Mouse (Mus musculus): ENCODE data around the gene Tmub2. TPM values are rescaled to one million over a fixed set of nuclear protein-coding genes. Genes with fewer than 3 reads are reported as not detected.
A peak's percentile ranks its signal among the peaks of the same experiment; 100 is the strongest.

Tmub2 gene
- 80.4 and 83.3 TPM in 2 replicates for polyA plus RNA-seq (2015; fragmentation: Nextera tagmentation; extraction: Ambion mirVana)

- Histone ChIP-seq H3K4me2 (peak within 1 kb of the TSS; percentile 81), H3K9me3 (no peaks in the 10 kb centered on the region), H3K27ac (replicated peaks) (peak within 1 kb of the TSS; percentile 90), H3K4me1 (replicated peaks) (peaks cover 26% of the 10 kb centered on the region), H3K36me3 (0 out of 2 replicates have a peak, but pooled peaks cover 6% of the 10 kb centered on the region), H3K9ac (peak within 1 kb of the TSS; percentile 83), H3K27me3 (no peaks in the 10 kb centered on the region), H3K4me3 (peak within 1 kb of the TSS; percentile 88)
- ATAC-seq (ENCODE audit: low FRiP score, low read depth), result peak; percentile 94
- WGBS, result under 1% methylated on average over 32 of the region's 32 CpGs
These were observed at the start of gene Tmub2 for GRCm38 (mm10) chr11:102284501-102285094. TSS of gene Tmub2 (plus strand) at chr11:102284931.

DNA sequence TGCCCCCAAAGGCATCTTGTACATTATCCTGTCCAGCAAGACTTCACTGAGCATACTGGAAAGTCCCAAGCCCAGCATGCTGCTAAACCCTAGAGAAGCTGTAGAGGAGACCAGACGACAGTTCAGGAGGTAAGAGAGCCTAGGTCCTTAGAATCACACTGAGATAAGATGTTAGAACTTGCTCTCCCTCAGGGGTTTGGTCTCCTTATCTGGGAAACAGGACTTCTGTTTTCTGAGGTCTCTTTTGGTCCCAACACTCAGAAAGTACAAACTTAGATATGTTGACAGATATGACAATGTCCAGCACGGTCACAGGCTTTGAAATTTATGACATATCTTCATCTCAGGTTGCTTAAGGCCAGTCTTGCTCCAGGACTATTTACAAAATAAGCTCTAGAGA is 48.7 kb upstream of the Tmub2 start:
- no peak for ATAC-seq (ENCODE audit: low FRiP score, low read depth)
- 77% methylated on average over 2 of the region's 2 CpGs for WGBS
- 0 out of 2 replicates have a peak, but pooled peaks cover under 1% of the 10 kb centered on the region for H3K4me1 ChIP-seq (replicated peaks)

DNA sequence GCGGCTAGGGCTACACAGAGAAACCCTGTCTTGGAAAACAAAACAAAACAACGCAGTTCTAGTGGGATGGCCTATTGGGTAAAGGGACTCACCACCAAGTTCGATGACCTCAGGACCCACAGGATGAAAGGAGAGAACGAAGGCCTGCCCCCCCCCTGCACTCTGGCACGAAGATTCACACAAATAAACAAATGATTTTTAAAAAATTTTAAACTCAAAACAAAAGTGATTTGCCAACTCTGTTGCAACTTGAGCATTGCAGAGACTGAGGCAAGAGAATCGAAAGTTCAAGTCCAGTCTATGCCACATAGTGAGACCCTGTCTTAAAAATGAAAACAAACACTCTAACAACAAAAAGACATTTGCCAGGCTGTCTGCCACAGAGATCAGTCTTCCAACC is 44.1 kb upstream of the Tmub2 start:
- H3K9ac ChIP-seq, result no peak overlapping the region
- H3K27me3 ChIP-seq, result no peaks in the 10 kb centered on the region
- H3K9me3 ChIP-seq, result no peaks in the 10 kb centered on the region
- WGBS, result 87% methylated on average over 6 of the region's 6 CpGs
- no peaks in the 10 kb centered on the region for H3K36me3 ChIP-seq
- ATAC-seq (ENCODE audit: low FRiP score, low read depth), result no peak
- no peak overlapping the region for H3K4me3 ChIP-seq
- H3K27ac ChIP-seq (replicated peaks), result no peak overlapping the region
- peaks cover 14% of the 10 kb centered on the region for H3K4me1 ChIP-seq (replicated peaks)
- no peak overlapping the region for H3K4me2 ChIP-seq

More for the DNA sequence above, 48.7 kb upstream of the Tmub2 start:
- H3K4me3 ChIP-seq, result no peak overlapping the region
- H3K9me3 ChIP-seq, result no peaks in the 10 kb centered on the region
- no peak overlapping the region for H3K4me2 ChIP-seq
- no peaks in the 10 kb centered on the region for H3K36me3 ChIP-seq
- H3K27me3 ChIP-seq, result no peaks in the 10 kb centered on the region
- H3K9ac ChIP-seq, result no peak overlapping the region
- H3K27ac ChIP-seq (replicated peaks), result no peak overlapping the region

GRCm38 (mm10) chr11:102241246-102241645 is 43.5 kb upstream of the Tmub2 start:
- no peaks in the 10 kb centered on the region for H3K27me3 ChIP-seq
- no peak for ATAC-seq (ENCODE audit: low FRiP score, low read depth)
- H3K4me2 ChIP-seq, result no peak overlapping the region
- WGBS, result 93% methylated on average over 5 of the region's 5 CpGs
- no peak overlapping the region for H3K9ac ChIP-seq
- H3K36me3 ChIP-seq, result no peaks in the 10 kb centered on the region
- peaks cover 18% of the 10 kb centered on the region for H3K4me1 ChIP-seq (replicated peaks)
- no peak overlapping the region for H3K4me3 ChIP-seq
- no peaks in the 10 kb centered on the region for H3K9me3 ChIP-seq
- H3K27ac ChIP-seq (replicated peaks), result no peak overlapping the region

GRCm38 (mm10) chr11:102241874-102242273 is 42.9 kb upstream of the Tmub2 start:
- Histone ChIP-seq H3K9ac (no peak overlapping the region), H3K27me3 (no peaks in the 10 kb centered on the region), H3K27ac (replicated peaks) (no peak overlapping the region), H3K9me3 (no peaks in the 10 kb centered on the region), H3K4me1 (replicated peaks) (peaks cover 18% of the 10 kb centered on the region), H3K4me2 (no peak overlapping the region), H3K4me3 (no peak overlapping the region), H3K36me3 (no peaks in the 10 kb centered on the region)
- WGBS, result 54% methylated on average over 5 of the region's 5 CpGs
- ATAC-seq (ENCODE audit: low FRiP score, low read depth), result no peak

DNA sequence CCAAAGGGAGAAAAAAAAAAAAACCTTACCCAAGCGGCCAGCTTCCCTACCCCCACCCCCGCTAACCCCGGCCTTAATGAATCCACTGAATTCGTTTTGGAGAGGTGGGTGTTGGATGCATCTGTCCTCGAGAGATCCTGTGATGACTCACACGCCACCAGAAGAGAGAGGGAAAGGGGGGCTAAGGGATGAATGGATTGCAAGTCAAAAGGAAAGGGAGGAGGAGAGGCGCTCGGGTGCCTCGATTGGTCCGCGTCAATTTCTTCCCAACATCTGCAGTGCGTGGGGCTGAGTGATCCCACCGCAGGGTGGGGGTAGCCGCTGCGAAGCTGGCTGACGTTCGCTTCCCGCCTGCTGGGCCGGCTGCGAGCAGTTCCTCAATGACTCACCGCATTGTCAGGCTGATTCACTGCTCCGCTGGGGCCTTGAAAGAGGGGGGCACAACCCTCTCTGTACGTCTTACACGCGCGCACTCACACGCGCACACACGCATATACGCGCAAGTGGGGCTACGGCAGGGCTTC is 39.7 kb upstream of the Tmub2 start:
- peak overlapping the region; percentile 48 for H3K9ac ChIP-seq
- H3K4me2 ChIP-seq, result peak overlapping the region; percentile 66
- peaks cover 24% of the 10 kb centered on the region for H3K4me1 ChIP-seq (replicated peaks)
- under 1% methylated on average over 32 of the region's 32 CpGs for WGBS
- H3K4me3 ChIP-seq, result peak overlapping the region; percentile 38
- peak overlapping the region; percentile 76 for H3K27ac ChIP-seq (replicated peaks)
- no peaks in the 10 kb centered on the region for H3K9me3 ChIP-seq
- peak; percentile 87 for ATAC-seq (ENCODE audit: low FRiP score, low read depth)
- H3K27me3 ChIP-seq, result no peaks in the 10 kb centered on the region
- H3K36me3 ChIP-seq, result no peaks in the 10 kb centered on the region

GRCm38 (mm10) chr11:102245581-102246272 is 39.0 kb upstream of the Tmub2 start:
- H3K27me3 ChIP-seq, result no peaks in the 10 kb centered on the region
- 34% methylated on average over 14 of the region's 14 CpGs for WGBS
- peak; percentile 39; the same call in 1 of the 2 replicates for ATAC-seq (ENCODE audit: low FRiP score, low read depth)

GRCm38 (mm10) chr11:102246273-102246635 is 38.5 kb upstream of the Tmub2 start:
- Histone ChIP-seq H3K4me3 (no peak overlapping the region), H3K9me3 (no peaks in the 10 kb centered on the region), H3K4me2 (0 out of 2 replicates have a peak overlapping the region, but pooled peaks have one; percentile 66), H3K27me3 (no peaks in the 10 kb centered on the region), H3K36me3 (no peaks in the 10 kb centered on the region), H3K4me1 (replicated peaks) (peaks cover 24% of the 10 kb centered on the region), H3K27ac (replicated peaks) (no peak overlapping the region), H3K9ac (no peak overlapping the region)
- WGBS, result 85% methylated on average over 6 of the region's 6 CpGs
- ATAC-seq (ENCODE audit: low FRiP score, low read depth), result no peak

More at GRCm38 (mm10) chr11:102245581-102246272, 39.0 kb upstream of the Tmub2 start:
- peak overlapping the region; percentile 38 for H3K4me3 ChIP-seq
- no peaks in the 10 kb centered on the region for H3K9me3 ChIP-seq
- no peaks in the 10 kb centered on the region for H3K36me3 ChIP-seq
- H3K27ac ChIP-seq (replicated peaks), result peak overlapping the region; percentile 76
- H3K4me1 ChIP-seq (replicated peaks), result peaks cover 24% of the 10 kb centered on the region
- peak overlapping the region; percentile 66 for H3K4me2 ChIP-seq
- peak overlapping the region; percentile 48 for H3K9ac ChIP-seq

DNA sequence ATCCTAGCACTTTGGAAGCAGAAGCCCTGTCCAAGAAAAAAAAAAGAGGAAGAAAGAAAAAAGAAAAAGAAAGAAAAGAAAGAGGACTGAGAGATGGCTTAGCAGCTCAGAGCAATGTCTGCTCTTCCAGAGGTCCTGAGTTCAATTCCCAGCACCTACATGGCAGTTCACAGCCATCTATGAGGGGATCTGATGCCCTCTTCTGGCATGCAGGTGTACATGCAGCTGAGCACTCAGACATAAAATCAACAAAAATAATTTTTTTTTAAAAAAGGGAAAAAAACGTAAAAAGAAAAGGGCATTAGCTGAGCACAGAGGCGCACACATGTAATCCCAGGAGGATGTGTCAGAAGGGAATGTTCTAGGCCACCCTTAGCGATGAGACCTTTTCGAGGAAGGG is 37.9 kb upstream of the Tmub2 start:
- no peak overlapping the region for H3K4me2 ChIP-seq
- H3K4me3 ChIP-seq, result no peak overlapping the region
- no peaks in the 10 kb centered on the region for H3K9me3 ChIP-seq
- H3K9ac ChIP-seq, result no peak overlapping the region
- no peak overlapping the region for H3K27ac ChIP-seq (replicated peaks)
- no peaks in the 10 kb centered on the region for H3K27me3 ChIP-seq
- ATAC-seq (ENCODE audit: low FRiP score, low read depth), result no peak
- WGBS, result 86% methylated on average over 4 of the region's 4 CpGs
- no peaks in the 10 kb centered on the region for H3K36me3 ChIP-seq
- H3K4me1 ChIP-seq (replicated peaks), result peaks cover 24% of the 10 kb centered on the region

DNA sequence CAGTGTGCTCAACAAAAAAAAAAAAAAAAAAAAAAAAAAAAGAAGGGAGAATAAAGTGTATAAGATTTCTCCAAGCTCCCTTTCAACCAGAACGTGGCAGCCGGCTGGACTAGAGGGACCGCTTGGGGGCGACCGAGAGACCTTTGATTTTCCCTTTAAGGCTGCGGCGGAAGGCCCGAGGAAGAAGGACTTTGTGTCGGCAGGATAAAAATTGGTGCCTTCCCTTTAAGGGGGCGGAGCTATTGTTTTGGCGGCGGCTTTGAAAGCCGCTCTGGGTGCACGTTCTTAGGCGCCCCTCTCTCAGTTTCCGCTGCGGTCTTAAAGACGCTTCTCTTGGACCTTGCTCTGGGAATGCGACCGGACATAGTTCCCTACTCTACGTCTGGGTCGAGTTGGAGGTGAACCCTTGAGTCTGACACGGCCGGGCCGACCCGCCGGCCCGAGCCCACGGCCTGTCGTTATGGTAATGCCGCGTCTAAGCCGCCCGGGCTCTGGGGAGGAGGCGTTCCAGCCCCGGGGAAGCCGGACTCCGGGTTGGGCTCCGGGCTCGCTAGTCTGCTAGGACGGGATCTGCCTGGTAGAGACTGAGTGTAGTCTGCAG is 36.0 kb upstream of the Tmub2 start, which contains the start of gene BC030867:
TSS of gene BC030867 (plus strand) at position 253 of the 601 bp plus-strand sequence.
- H3K27ac ChIP-seq (replicated peaks), result no peak within 1 kb of the TSS

DNA sequence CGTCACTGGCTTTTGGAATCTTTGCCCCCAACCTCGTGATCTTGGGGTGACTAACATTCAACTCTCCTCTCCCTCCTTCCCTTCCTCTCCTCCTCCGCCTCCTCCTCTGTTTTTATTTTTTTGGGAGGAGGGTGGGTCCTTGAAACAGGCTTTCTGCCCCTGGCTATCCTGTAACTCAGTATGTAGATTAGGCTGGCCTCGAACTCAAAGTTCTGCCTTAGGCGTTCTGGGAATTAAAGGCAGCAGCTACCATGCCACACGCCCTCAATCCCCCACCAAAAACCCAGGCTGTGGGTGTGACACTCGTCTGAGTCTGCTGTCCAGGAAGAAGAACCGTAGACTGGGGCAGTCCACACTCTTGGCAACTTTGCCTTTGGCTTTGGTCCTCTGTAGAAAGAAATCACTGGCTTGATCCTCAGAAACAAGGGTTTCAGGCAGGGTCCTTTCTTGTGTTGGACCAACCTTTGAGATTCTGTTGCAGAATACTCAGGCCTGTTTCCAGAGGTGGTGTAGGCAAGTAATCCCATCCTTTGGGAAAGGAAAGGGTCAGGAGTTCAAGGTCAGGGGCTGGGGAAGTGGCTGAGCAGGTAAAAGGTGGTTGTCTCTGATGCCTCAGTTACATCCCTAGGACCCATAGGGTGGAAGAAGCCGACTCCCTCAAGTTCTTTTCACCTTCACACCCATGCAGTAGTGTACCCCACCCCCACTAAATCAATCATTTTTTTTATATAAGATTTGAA is 35.2 kb upstream of the Tmub2 start:
- Histone ChIP-seq H3K9me3 (no peaks in the 10 kb centered on the region), H3K9ac (no peak overlapping the region), H3K4me1 (replicated peaks) (peaks cover 21% of the 10 kb centered on the region), H3K27me3 (no peaks in the 10 kb centered on the region), H3K4me2 (peak overlapping the region; percentile 86), H3K27ac (replicated peaks) (no peak overlapping the region), H3K36me3 (no peaks in the 10 kb centered on the region), H3K4me3 (peak overlapping the region; percentile 45)
- 12% methylated on average over 9 of the region's 9 CpGs for WGBS
- ATAC-seq (ENCODE audit: low FRiP score, low read depth), result no peak

More for the DNA sequence above, 36.0 kb upstream of the Tmub2 start, which contains the start of gene BC030867:
- H3K9me3 ChIP-seq, result no peaks in the 10 kb centered on the region
- no peaks in the 10 kb centered on the region for H3K36me3 ChIP-seq
- H3K27me3 ChIP-seq, result no peaks in the 10 kb centered on the region
- WGBS, result 0% methylated on average over 41 of the region's 41 CpGs
- peak within 1 kb of the TSS; percentile 32 for H3K9ac ChIP-seq
- peak within 1 kb of the TSS; percentile 45 for H3K4me3 ChIP-seq
- ATAC-seq (ENCODE audit: low FRiP score, low read depth), result peak; percentile 54; the same call in 1 of the 2 replicates
- peaks cover 24% of the 10 kb centered on the region for H3K4me1 ChIP-seq (replicated peaks)
- H3K4me2 ChIP-seq, result peak within 1 kb of the TSS; percentile 86

All from hindbrain, embryonic 15.5 days (tissue).